Mouse (Mus musculus): ENCODE measurements around the gene Gm20388. TPM values are rescaled to one million over a fixed set of nuclear protein-coding genes. Genes with fewer than 3 reads are reported as not detected.
"Not testable (repeated sequence)": the region's sequence is repeated elsewhere in the genome, so short reads cannot be mapped to it uniquely, and the experiment has no call there.

The Gm20388 gene
- total RNA-seq, 2 experiments from 2014 or later: not detected

- DNase-seq (ENCODE audit: low spot score in 2 of 2): no peak
These were observed 1383.8 kb downstream of the Gm20388 start for GRCm38 (mm10) chr8:121294234-121295108.

GRCm38 (mm10) chr8:121296082-121296481, 1385.4 kb downstream of the Gm20388 start:
- DNase-seq (ENCODE audit: low spot score in 2 of 2): no peak

- DNase-seq (ENCODE audit: low spot score in 2 of 2): no peak
These were observed 1386.0 kb downstream of the Gm20388 start for GRCm38 (mm10) chr8:121296597-121296996.

- DNase-seq (ENCODE audit: low spot score in 2 of 2): no peak
These were observed 1386.7 kb downstream of the Gm20388 start for GRCm38 (mm10) chr8:121297299-121297698.

GRCm38 (mm10) chr8:121300066-121300465, 1389.4 kb downstream of the Gm20388 start:
- no peak for DNase-seq (ENCODE audit: low spot score in 2 of 2)

GRCm38 (mm10) chr8:121300501-121301411, 1390.1 kb downstream of the Gm20388 start:
- DNase-seq (ENCODE audit: low spot score in 2 of 2): no peak

GRCm38 (mm10) chr8:121301431-121301830, 1390.8 kb downstream of the Gm20388 start:
- DNase-seq (ENCODE audit: low spot score in 2 of 2): no peak

- no peak for DNase-seq (ENCODE audit: low spot score in 2 of 2)
These were observed 1391.5 kb downstream of the Gm20388 start for GRCm38 (mm10) chr8:121301978-121302649.

- peak; percentile 57 to 77 for DNase-seq (ENCODE audit: low spot score in 2 of 2)
These were observed 1397.1 kb downstream of the Gm20388 start for GRCm38 (mm10) chr8:121307723-121308122.

- DNase-seq (ENCODE audit: low spot score in 2 of 2): no peak
These were observed 1400.6 kb downstream of the Gm20388 start for GRCm38 (mm10) chr8:121310976-121311819.

- DNase-seq (ENCODE audit: low spot score in 2 of 2): no peak
These were observed 1402.8 kb downstream of the Gm20388 start for GRCm38 (mm10) chr8:121313458-121313857.

GRCm38 (mm10) chr8:121314036-121314435, 1403.4 kb downstream of the Gm20388 start:
- DNase-seq (ENCODE audit: low spot score in 2 of 2): no peak

- no peak for DNase-seq (ENCODE audit: low spot score in 2 of 2)
These were observed 1404.9 kb downstream of the Gm20388 start for GRCm38 (mm10) chr8:121315569-121315968.

GRCm38 (mm10) chr8:121316009-121316408, 1405.4 kb downstream of the Gm20388 start:
- no peak for DNase-seq (ENCODE audit: low spot score in 2 of 2)

- DNase-seq (ENCODE audit: low spot score in 2 of 2): not testable (repeated sequence)
These were observed 1408.1 kb downstream of the Gm20388 start for GRCm38 (mm10) chr8:121318756-121319155.

- no peak for DNase-seq (ENCODE audit: low spot score in 2 of 2)
These were observed 1408.8 kb downstream of the Gm20388 start for GRCm38 (mm10) chr8:121319491-121319890.

GRCm38 (mm10) chr8:121326164-121326910, 1415.7 kb downstream of the Gm20388 start:
- DNase-seq (ENCODE audit: low spot score in 2 of 2): no peak

GRCm38 (mm10) chr8:121332436-121332835, 1421.8 kb downstream of the Gm20388 start:
- DNase-seq (ENCODE audit: low spot score in 2 of 2): no peak
